Mouse (Mus musculus): Measurements from ENCODE around the gene Fyn. TPM values are rescaled to one million over a fixed set of nuclear protein-coding genes. Genes with fewer than 3 reads are reported as not detected.

The Fyn gene
- polyA plus RNA-seq, 1 experiment: 29.2 TPM

- TF ChIP-seq POLR2A (IDR thresholded peaks at IDR 0.05; ENCODE audit: borderline replicate concordance, extremely low read depth, low read depth, low read length): no peak
- TF ChIP-seq CTCF (IDR thresholded peaks at IDR 0.05; ENCODE audit: insufficient read depth, low read length): no peak
- 43% methylated on average over 5 of the region's 5 CpGs for WGBS
- Histone ChIP-seq H3K4me3 (replicated peaks; ENCODE audit: extremely low read depth, low read depth, low read length) (no peak overlapping the region), H3K4me1 (ENCODE audit: control insufficient read depth, insufficient read depth, low read length) (peaks cover 36% of the 10 kb centered on the region)
- DNase-seq: no peak
Measured at GRCm38 (mm10) chr10:39417611-39418010, 49.0 kb downstream of the Fyn start.

- TF ChIP-seq CTCF (IDR thresholded peaks at IDR 0.05; ENCODE audit: insufficient read depth, low read length) (no peak), POLR2A (IDR thresholded peaks at IDR 0.05; ENCODE audit: borderline replicate concordance, extremely low read depth, low read depth, low read length) (no peak)
- no peak overlapping the region for H3K4me3 ChIP-seq (replicated peaks; ENCODE audit: extremely low read depth, low read depth, low read length)
- WGBS: 50% methylated on average over 7 of the region's 7 CpGs
Measured at GRCm38 (mm10) chr10:39418395-39418794, 49.7 kb downstream of the Fyn start.

GRCm38 (mm10) chr10:39420842-39421617 is 52.4 kb downstream of the Fyn start:
- WGBS: 43% methylated on average over 9 of the region's 9 CpGs
- Histone ChIP-seq H3K4me1 (ENCODE audit: control insufficient read depth, insufficient read depth, low read length) (peaks cover 28% of the 10 kb centered on the region), H3K4me3 (replicated peaks; ENCODE audit: extremely low read depth, low read depth, low read length) (no peak overlapping the region)
- DNase-seq: no peak
- TF ChIP-seq POLR2A (IDR thresholded peaks at IDR 0.05; ENCODE audit: borderline replicate concordance, extremely low read depth, low read depth, low read length) (no peak), CTCF (IDR thresholded peaks at IDR 0.05; ENCODE audit: insufficient read depth, low read length) (no peak)

More at GRCm38 (mm10) chr10:39418395-39418794, 49.7 kb downstream of the Fyn start:
- H3K4me1 ChIP-seq (ENCODE audit: control insufficient read depth, insufficient read depth, low read length): peaks cover 36% of the 10 kb centered on the region
- no peak for DNase-seq

GRCm38 (mm10) chr10:39421772-39422171 is 53.1 kb downstream of the Fyn start:
- WGBS: 83% methylated on average over 9 of the region's 9 CpGs
- TF ChIP-seq POLR2A (IDR thresholded peaks at IDR 0.05; ENCODE audit: borderline replicate concordance, extremely low read depth, low read depth, low read length) (no peak), CTCF (IDR thresholded peaks at IDR 0.05; ENCODE audit: insufficient read depth, low read length) (no peak)
- DNase-seq: no peak
- peaks cover 26% of the 10 kb centered on the region for H3K4me1 ChIP-seq (ENCODE audit: control insufficient read depth, insufficient read depth, low read length)
- H3K4me3 ChIP-seq (replicated peaks; ENCODE audit: extremely low read depth, low read depth, low read length): no peak overlapping the region

- DNase-seq: no peak
- no peak for TF ChIP-seq CTCF (IDR thresholded peaks at IDR 0.05; ENCODE audit: insufficient read depth, low read length)
- TF ChIP-seq POLR2A (IDR thresholded peaks at IDR 0.05; ENCODE audit: borderline replicate concordance, extremely low read depth, low read depth, low read length): no peak
- Histone ChIP-seq H3K4me3 (replicated peaks; ENCODE audit: extremely low read depth, low read depth, low read length) (no peak overlapping the region), H3K4me1 (ENCODE audit: control insufficient read depth, insufficient read depth, low read length) (peaks cover 14% of the 10 kb centered on the region)
- WGBS: 92% methylated on average over 3 of the region's 3 CpGs
Measured at GRCm38 (mm10) chr10:39424643-39425042, 56.0 kb downstream of the Fyn start.

GRCm38 (mm10) chr10:39426033-39426432 is 57.4 kb downstream of the Fyn start:
- DNase-seq: no peak
- TF ChIP-seq CTCF (IDR thresholded peaks at IDR 0.05; ENCODE audit: insufficient read depth, low read length): no peak
- TF ChIP-seq POLR2A (IDR thresholded peaks at IDR 0.05; ENCODE audit: borderline replicate concordance, extremely low read depth, low read depth, low read length): no peak
- Histone ChIP-seq H3K4me1 (ENCODE audit: control insufficient read depth, insufficient read depth, low read length) (peaks cover 9% of the 10 kb centered on the region), H3K4me3 (replicated peaks; ENCODE audit: extremely low read depth, low read depth, low read length) (no peak overlapping the region)
- WGBS: 88% methylated on average over 3 of the region's 3 CpGs

GRCm38 (mm10) chr10:39426833-39427490 is 58.3 kb downstream of the Fyn start:
- 78% methylated on average over 5 of the region's 5 CpGs for WGBS
- TF ChIP-seq POLR2A (IDR thresholded peaks at IDR 0.05; ENCODE audit: borderline replicate concordance, extremely low read depth, low read depth, low read length): no peak
- no peak for TF ChIP-seq CTCF (IDR thresholded peaks at IDR 0.05; ENCODE audit: insufficient read depth, low read length)
- H3K4me3 ChIP-seq (replicated peaks; ENCODE audit: extremely low read depth, low read depth, low read length): no peak overlapping the region
- H3K4me1 ChIP-seq (ENCODE audit: control insufficient read depth, insufficient read depth, low read length): peaks cover 2% of the 10 kb centered on the region
- no peak for DNase-seq

GRCm38 (mm10) chr10:39429661-39430060 is 61.0 kb downstream of the Fyn start:
- 85% methylated on average over 4 of the region's 4 CpGs for WGBS
- TF ChIP-seq CTCF (IDR thresholded peaks at IDR 0.05; ENCODE audit: insufficient read depth, low read length): no peak
- no peak for TF ChIP-seq POLR2A (IDR thresholded peaks at IDR 0.05; ENCODE audit: borderline replicate concordance, extremely low read depth, low read depth, low read length)
- DNase-seq: no peak
- Histone ChIP-seq H3K4me3 (replicated peaks; ENCODE audit: extremely low read depth, low read depth, low read length) (no peak overlapping the region), H3K4me1 (ENCODE audit: control insufficient read depth, insufficient read depth, low read length) (peaks cover 2% of the 10 kb centered on the region; the same call in 1 of the 2 replicates)

GRCm38 (mm10) chr10:39430074-39430764 is 61.6 kb downstream of the Fyn start:
- DNase-seq: no peak
- WGBS: 79% methylated on average over 14 of the region's 14 CpGs
- peaks cover 2% of the 10 kb centered on the region; the same call in 1 of the 2 replicates for H3K4me1 ChIP-seq (ENCODE audit: control insufficient read depth, insufficient read depth, low read length)
- no peak overlapping the region for H3K4me3 ChIP-seq (replicated peaks; ENCODE audit: extremely low read depth, low read depth, low read length)
- no peak for TF ChIP-seq CTCF (IDR thresholded peaks at IDR 0.05; ENCODE audit: insufficient read depth, low read length)
- TF ChIP-seq POLR2A (IDR thresholded peaks at IDR 0.05; ENCODE audit: borderline replicate concordance, extremely low read depth, low read depth, low read length): no peak

Data from lung, adult 2 months (tissue).